Mouse (Mus musculus) adipocyte (in vitro differentiated cells): ENCODE measurements around the gene Cct7.
"Not testable (repeated sequence)": the region's sequence is repeated elsewhere in the genome, so short reads cannot be mapped to it uniquely, and the experiment has no call there.

ENCODE experiments used
- DNase-seq: peaks from one replicate; pipeline ENCODE4 v3.0.0-alpha.2; 2016; ENCODE audit warnings: low spot score

Gene Cct7

GRCm38 (mm10) chr6:85450697-85451663 lies at the start of gene Cct7:
Cct7 (plus strand) TSS chr6:85451514.
- DNase-seq: peak; percentile 100

- no peak for DNase-seq
Measured at GRCm38 (mm10) chr6:85402613-85403012, 48.7 kb upstream of the Cct7 start.

GRCm38 (mm10) chr6:85403039-85403438 lies 48.3 kb upstream of the Cct7 start:
- no peak for DNase-seq

GRCm38 (mm10) chr6:85409003-85409402 lies 42.3 kb upstream of the Cct7 start:
- no peak for DNase-seq

- peak; percentile 73 for DNase-seq
Measured at GRCm38 (mm10) chr6:85410771-85411273, 40.5 kb upstream of the Cct7 start.

- DNase-seq: no peak
Measured at GRCm38 (mm10) chr6:85415829-85416228, 35.5 kb upstream of the Cct7 start.

- DNase-seq: no peak
Measured at GRCm38 (mm10) chr6:85419150-85419549, 32.2 kb upstream of the Cct7 start.

- DNase-seq: no peak
Measured at GRCm38 (mm10) chr6:85423836-85424379, 27.4 kb upstream of the Cct7 start, which contains the start of gene Noto. Noto (plus strand) TSS chr6:85423886.

GRCm38 (mm10) chr6:85431274-85431841 lies 20.0 kb upstream of the Cct7 start:
- no peak for DNase-seq

- peak; percentile 85 for DNase-seq
Measured at GRCm38 (mm10) chr6:85431842-85432431, 19.4 kb upstream of the Cct7 start, which contains the start of gene Smyd5. Smyd5 (plus strand) TSS chr6:85431989.

GRCm38 (mm10) chr6:85433865-85434264 lies 17.4 kb upstream of the Cct7 start:
- no peak for DNase-seq

- no peak for DNase-seq
Measured at GRCm38 (mm10) chr6:85436204-85436603, 15.1 kb upstream of the Cct7 start.

- no peak for DNase-seq
Measured at GRCm38 (mm10) chr6:85436631-85437030, 14.7 kb upstream of the Cct7 start.

GRCm38 (mm10) chr6:85441142-85441541 lies 10.2 kb upstream of the Cct7 start:
- no peak for DNase-seq

- DNase-seq: no peak
Measured at GRCm38 (mm10) chr6:85443488-85444233, 7.7 kb upstream of the Cct7 start.

- DNase-seq: peak; percentile 53
Measured at GRCm38 (mm10) chr6:85444266-85444965, 6.9 kb upstream of the Cct7 start.

GRCm38 (mm10) chr6:85445286-85445685 lies 6.0 kb upstream of the Cct7 start:
- no peak for DNase-seq

GRCm38 (mm10) chr6:85447351-85447750 lies 4.0 kb upstream of the Cct7 start:
- no peak for DNase-seq

- not testable (repeated sequence) for DNase-seq
Measured at GRCm38 (mm10) chr6:85450140-85450539, 1.2 kb upstream of the Cct7 start.

- DNase-seq: peak; percentile 100
Measured at GRCm38 (mm10) chr6:85451664-85452410, 523 bp downstream of the Cct7 start, which contains the start of gene Pradc1. Pradc1 (minus strand) TSS chr6:85451970.
